ENCODE assay signal across 14 mouse cellular contexts in the genomic region with DNA sequence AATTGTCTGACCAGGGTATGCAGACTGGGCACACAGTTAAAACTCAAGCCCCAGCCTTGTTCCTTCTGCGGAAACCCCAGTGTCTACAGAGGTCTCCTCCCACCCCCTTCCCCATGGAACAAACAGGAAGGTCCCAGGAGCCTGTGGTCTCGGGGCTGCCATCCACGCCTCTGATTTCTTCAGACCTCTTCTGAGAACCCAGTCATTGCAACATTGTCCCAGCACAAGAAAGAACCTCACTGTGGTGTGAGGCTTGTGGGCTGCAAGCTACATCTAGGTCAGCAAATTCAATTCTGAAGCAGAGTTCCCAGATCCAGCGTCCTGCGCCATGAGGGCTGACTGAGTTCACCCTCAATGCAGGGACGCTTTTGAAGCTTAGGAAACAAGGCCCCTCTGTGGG.
A peak's percentile ranks its signal among the peaks of the same experiment; 100 is the strongest.
DNase-seq lines count a peak whose midpoint lies in the region; ATAC-seq lines count a peak whose summit lies in the region.
"Had no signal": no experiment of that assay in that cellular context is flagged by ENCODE, and none has a peak within 500 bp of the region (broad histone marks: within the 10 kb centered on the region; RNA-seq: fewer than 3 reads in every experiment).

No protein-coding gene starts in this region.

- DNase-seq in frontal cortex, adult 2 months (ENCODE audit: extremely low spot score in 1 of 2, low spot score in 1 of 2), result no peak
- DNase-seq in NIH3T3 (ENCODE audit: low read depth), result peak; percentile 17
- peak; percentile 84 for DNase-seq in fibroblast of lung, adult 2 months (ENCODE audit: low read depth)
- DNase-seq in thymus, postnatal 0 days (ENCODE audit: low spot score), result no peak
- DNase-seq in spleen, adult 12 weeks (ENCODE audit: low spot score), result no peak
- DNase-seq: cerebellum, adult 9-10 months; embryo, embryonic 11 days; forebrain, postnatal 0 days; kidney, adult 11 months; kidney, postnatal 25 days had no signal

- peak overlapping the region; percentile 22 for H3K27ac ChIP-seq in macrophage
- H3K27ac ChIP-seq: hindbrain, embryonic 12.5 days had no signal

- ATAC-seq in frontal cortex, adult (ENCODE audit: low TSS enrichment), result peak; percentile 23; the same call in 1 of the 2 replicates
- no peak for ATAC-seq in inflammation-experienced regulatory T-cells, adult 6 months
- ATAC-seq: forebrain, postnatal 0 days had no signal

- H3K79me2 ChIP-seq in macrophage (ENCODE audit: inconsistent target), result no peaks in the 10 kb centered on the region

- H3K4me3 ChIP-seq in macrophage (ENCODE audit: inconsistent target), result no peak overlapping the region
- H3K4me3 ChIP-seq: hindbrain, embryonic 12.5 days had no signal

- 16% methylated on average over 6 of the region's 6 CpGs for WGBS in macrophage (ENCODE audit: missing documents)

- H3K36me3 ChIP-seq in macrophage (ENCODE audit: inconsistent target), result no peaks in the 10 kb centered on the region
- H3K36me3 ChIP-seq: hindbrain, embryonic 12.5 days had no signal

Comparison
In these comparisons a context has a peak if more than half of its experiments do, and no peak if none do; other contexts are left out.
1. DNase-seq: peak in NIH3T3 (single experiment) and fibroblast of lung, adult 2 months (single experiment); none in frontal cortex, adult 2 months (0 of 2), thymus, postnatal 0 days (single experiment) and spleen, adult 12 weeks (single experiment).